Mouse (Mus musculus): Measurements from ENCODE around the gene Sp6. TPM values are rescaled to one million over a fixed set of nuclear protein-coding genes. Genes with fewer than 3 reads are reported as not detected.
A peak's percentile ranks its signal among the peaks of the same experiment; 100 is the strongest.

The Sp6 gene
- polyA plus RNA-seq, 1 experiment from 2014 or later = 0.10 TPM

GRCm38 (mm10) chr11:97050216-97050943 lies 37.2 kb downstream of the Sp6 start, which contains the start of gene Osbpl7:
Gene Osbpl7, plus strand, starts transcription at chr11:97050628.
- Histone ChIP-seq H3K27me3 (no peaks in the 10 kb centered on the region), H3K4me2 (replicated peaks) (peak within 1 kb of the TSS; percentile 90), H3K27ac (replicated peaks) (peak within 1 kb of the TSS; percentile 65), H3K4me1 (peaks cover 25% of the 10 kb centered on the region), H3K9me3 (no peaks in the 10 kb centered on the region), H3K4me3 (peak within 1 kb of the TSS; percentile 67), H3K9ac (replicated peaks) (peak within 1 kb of the TSS; percentile 85), H3K36me3 (peaks cover 22% of the 10 kb centered on the region)
- WGBS = 7% methylated on average over 18 of the region's 18 CpGs
- ATAC-seq (replicated peaks) = peak; percentile 89

- peaks cover 28% of the 10 kb centered on the region for H3K36me3 ChIP-seq
- no peaks in the 10 kb centered on the region for H3K9me3 ChIP-seq
- H3K27me3 ChIP-seq = no peaks in the 10 kb centered on the region
- peak overlapping the region; percentile 65 for H3K27ac ChIP-seq (replicated peaks)
- peak overlapping the region; percentile 85 for H3K9ac ChIP-seq (replicated peaks)
- WGBS = 18% methylated on average over 13 of the region's 13 CpGs
- peak overlapping the region; percentile 67 for H3K4me3 ChIP-seq
- peaks cover 25% of the 10 kb centered on the region for H3K4me1 ChIP-seq
- peak; percentile 17; the same call in 1 of the 2 replicates for ATAC-seq (replicated peaks)
- peak overlapping the region; percentile 90 for H3K4me2 ChIP-seq (replicated peaks)
Observed at GRCm38 (mm10) chr11:97050944-97051586, 37.9 kb downstream of the Sp6 start.

- 34% methylated on average over 11 of the region's 11 CpGs for WGBS
- Histone ChIP-seq H3K4me1 (peaks cover 25% of the 10 kb centered on the region), H3K9ac (replicated peaks) (no peak overlapping the region), H3K9me3 (no peaks in the 10 kb centered on the region), H3K4me3 (no peak overlapping the region; the same call in 1 of the 2 replicates), H3K27ac (replicated peaks) (no peak overlapping the region), H3K4me2 (replicated peaks) (no peak overlapping the region), H3K36me3 (peaks cover 32% of the 10 kb centered on the region), H3K27me3 (no peaks in the 10 kb centered on the region)
- ATAC-seq (replicated peaks) = no peak
Observed at GRCm38 (mm10) chr11:97052219-97052646, 39.0 kb downstream of the Sp6 start.

- Histone ChIP-seq H3K4me2 (replicated peaks) (no peak overlapping the region), H3K4me1 (peaks cover 3% of the 10 kb centered on the region), H3K27ac (replicated peaks) (peak overlapping the region; percentile 55), H3K9ac (replicated peaks) (no peak overlapping the region), H3K4me3 (no peak overlapping the region), H3K27me3 (no peaks in the 10 kb centered on the region), H3K9me3 (no peaks in the 10 kb centered on the region), H3K36me3 (peaks cover 22% of the 10 kb centered on the region; the same call in 1 of the 2 replicates)
- ATAC-seq (replicated peaks) = 0 out of 2 replicates have a peak, but pooled peaks have one; percentile 13
- WGBS = 8% methylated on average over 9 of the region's 9 CpGs
Observed at GRCm38 (mm10) chr11:97063274-97063920, 50.2 kb downstream of the Sp6 start.

GRCm38 (mm10) chr11:97063921-97064295 lies 50.7 kb downstream of the Sp6 start:
- H3K9ac ChIP-seq (replicated peaks) = no peak overlapping the region
- ATAC-seq (replicated peaks) = no peak
- no peaks in the 10 kb centered on the region for H3K27me3 ChIP-seq
- no peak overlapping the region for H3K4me2 ChIP-seq (replicated peaks)
- peaks cover 3% of the 10 kb centered on the region for H3K4me1 ChIP-seq
- H3K27ac ChIP-seq (replicated peaks) = peak overlapping the region; percentile 55
- WGBS = 83% methylated on average over 3 of the region's 3 CpGs
- H3K36me3 ChIP-seq = peaks cover 21% of the 10 kb centered on the region; the same call in 1 of the 2 replicates
- no peak overlapping the region for H3K4me3 ChIP-seq
- H3K9me3 ChIP-seq = no peaks in the 10 kb centered on the region

GRCm38 (mm10) chr11:97065538-97066295 lies 52.5 kb downstream of the Sp6 start:
- Histone ChIP-seq H3K9me3 (no peaks in the 10 kb centered on the region), H3K27ac (replicated peaks) (no peak overlapping the region), H3K4me2 (replicated peaks) (no peak overlapping the region), H3K4me1 (peaks cover 3% of the 10 kb centered on the region), H3K4me3 (no peak overlapping the region), H3K27me3 (no peaks in the 10 kb centered on the region), H3K9ac (replicated peaks) (no peak overlapping the region), H3K36me3 (peaks cover 11% of the 10 kb centered on the region; the same call in 1 of the 2 replicates)
- ATAC-seq (replicated peaks) = no peak
- 89% methylated on average over 12 of the region's 12 CpGs for WGBS

GRCm38 (mm10) chr11:97066656-97067360 lies 53.6 kb downstream of the Sp6 start:
- H3K4me1 ChIP-seq = peaks cover 3% of the 10 kb centered on the region
- H3K4me3 ChIP-seq = no peak overlapping the region
- ATAC-seq (replicated peaks) = no peak
- H3K27ac ChIP-seq (replicated peaks) = no peak overlapping the region
- H3K9me3 ChIP-seq = no peaks in the 10 kb centered on the region
- WGBS = 49% methylated on average over 22 of the region's 22 CpGs
- no peak overlapping the region for H3K4me2 ChIP-seq (replicated peaks)
- peaks cover 5% of the 10 kb centered on the region; the same call in 1 of the 2 replicates for H3K36me3 ChIP-seq
- H3K27me3 ChIP-seq = no peaks in the 10 kb centered on the region
- H3K9ac ChIP-seq (replicated peaks) = no peak overlapping the region

GRCm38 (mm10) chr11:97069333-97069732 lies 56.1 kb downstream of the Sp6 start:
- H3K4me2 ChIP-seq (replicated peaks) = no peak overlapping the region
- H3K27ac ChIP-seq (replicated peaks) = no peak overlapping the region
- no peaks in the 10 kb centered on the region for H3K4me1 ChIP-seq
- no peak for ATAC-seq (replicated peaks)
- no peak overlapping the region for H3K9ac ChIP-seq (replicated peaks)
- no peaks in the 10 kb centered on the region for H3K27me3 ChIP-seq
- 50% methylated on average over 1 of the region's 1 CpGs for WGBS
- no peaks in the 10 kb centered on the region for H3K9me3 ChIP-seq
- H3K4me3 ChIP-seq = no peak overlapping the region
- peaks cover 5% of the 10 kb centered on the region; the same call in 1 of the 2 replicates for H3K36me3 ChIP-seq

GRCm38 (mm10) chr11:97069770-97070169 lies 56.6 kb downstream of the Sp6 start:
- H3K4me1 ChIP-seq = no peaks in the 10 kb centered on the region
- H3K9me3 ChIP-seq = no peaks in the 10 kb centered on the region
- ATAC-seq (replicated peaks) = no peak
- no peak overlapping the region for H3K4me2 ChIP-seq (replicated peaks)
- WGBS = 95% methylated on average over 2 of the region's 2 CpGs
- H3K4me3 ChIP-seq = no peak overlapping the region
- H3K9ac ChIP-seq (replicated peaks) = no peak overlapping the region
- H3K36me3 ChIP-seq = peaks cover 5% of the 10 kb centered on the region; the same call in 1 of the 2 replicates
- H3K27ac ChIP-seq (replicated peaks) = no peak overlapping the region
- H3K27me3 ChIP-seq = no peaks in the 10 kb centered on the region

GRCm38 (mm10) chr11:97071129-97071528 lies 57.9 kb downstream of the Sp6 start:
- peaks cover 5% of the 10 kb centered on the region; the same call in 1 of the 2 replicates for H3K36me3 ChIP-seq
- H3K27me3 ChIP-seq = no peaks in the 10 kb centered on the region
- no peak overlapping the region for H3K27ac ChIP-seq (replicated peaks)
- no peaks in the 10 kb centered on the region for H3K9me3 ChIP-seq
- H3K4me2 ChIP-seq (replicated peaks) = no peak overlapping the region
- WGBS = 66% methylated on average over 1 of the region's 1 CpGs
- no peak overlapping the region for H3K9ac ChIP-seq (replicated peaks)
- ATAC-seq (replicated peaks) = no peak
- H3K4me3 ChIP-seq = no peak overlapping the region
- no peaks in the 10 kb centered on the region for H3K4me1 ChIP-seq

- no peaks in the 10 kb centered on the region for H3K9me3 ChIP-seq
- no peak overlapping the region for H3K9ac ChIP-seq (replicated peaks)
- no peak overlapping the region for H3K4me3 ChIP-seq
- H3K4me2 ChIP-seq (replicated peaks) = no peak overlapping the region
- 32% methylated on average over 3 of the region's 3 CpGs for WGBS
- H3K4me1 ChIP-seq = no peaks in the 10 kb centered on the region
- H3K27me3 ChIP-seq = no peaks in the 10 kb centered on the region
- no peak overlapping the region for H3K27ac ChIP-seq (replicated peaks)
- peaks cover 5% of the 10 kb centered on the region; the same call in 1 of the 2 replicates for H3K36me3 ChIP-seq
- no peak for ATAC-seq (replicated peaks)
Observed at GRCm38 (mm10) chr11:97072533-97072932, 59.3 kb downstream of the Sp6 start.
